Mouse (Mus musculus) layer of hippocampus, adult 18-20 months (tissue): ENCODE data around the gene Pts. TPM values are rescaled to one million over a fixed set of nuclear protein-coding genes. Genes with fewer than 3 reads are reported as not detected.
A peak's percentile ranks its signal among the peaks of the same experiment; 100 is the strongest.

Experiments
- DNase-seq, 2 experiments: peaks; one replicate each; pipeline ENCODE4 v3.0.0; 2022; ENCODE audit warnings: low spot score in 2 of 2
- long read RNA-seq: library from polyadenylated mRNA; stranded (forward); transcript quantifications from one replicate; pipeline ENCODE4 v2.0.0, GENCODE M21; 2021
- total RNA-seq, 2 experiments: library from RNA; stranded (reverse); gene quantifications; 2 replicates each; pipeline ENCODE4 v1.2.3; 2021

The Pts gene
- total RNA-seq = 10 to 100 TPM; 30.7 to 36.7 TPM
- long read RNA-seq, full-length matches to known transcripts = 16 of 22 reads
- long read RNA-seq, partial matches to known transcripts = 0 of 22 reads
- long read RNA-seq, other reads (novel, unspliced or antisense) = 6 of 22 reads

GRCm38 (mm10) chr9:50528293-50528892, at the start of gene Pts:
Pts (minus strand) TSS chr9:50528724.
- peak; percentile 96 to 97 for DNase-seq

- no peak for DNase-seq
Observed at GRCm38 (mm10) chr9:50569599-50570525, 41.3 kb upstream of the Pts start.

- no peak for DNase-seq
Observed at GRCm38 (mm10) chr9:50567881-50568280, 39.4 kb upstream of the Pts start.

GRCm38 (mm10) chr9:50567372-50567771, 38.8 kb upstream of the Pts start:
- no peak for DNase-seq

- no peak for DNase-seq
Observed at GRCm38 (mm10) chr9:50565940-50566339, 37.4 kb upstream of the Pts start.

- DNase-seq = no peak
Observed at GRCm38 (mm10) chr9:50565173-50565572, 36.6 kb upstream of the Pts start.

GRCm38 (mm10) chr9:50561918-50562360, 33.4 kb upstream of the Pts start:
- no peak for DNase-seq

- DNase-seq = no peak
Observed at GRCm38 (mm10) chr9:50561145-50561917, 32.8 kb upstream of the Pts start, which contains the start of gene Tex12. Tex12 (minus strand) TSS chr9:50561325.

GRCm38 (mm10) chr9:50555094-50555446, 26.5 kb upstream of the Pts start, which contains the start of gene Bco2:
Bco2 (minus strand) TSS chr9:50555181.
- DNase-seq = no peak

GRCm38 (mm10) chr9:50554241-50555093, 25.9 kb upstream of the Pts start, which contains the start of gene Il18:
Il18 (plus strand) TSS chr9:50554827.
- DNase-seq = peak; percentile 73 to 86

GRCm38 (mm10) chr9:50553547-50553946, 25.0 kb upstream of the Pts start:
- DNase-seq = no peak

- no peak for DNase-seq
Observed at GRCm38 (mm10) chr9:50552206-50552605, 23.7 kb upstream of the Pts start.

GRCm38 (mm10) chr9:50548936-50549335, 20.4 kb upstream of the Pts start:
- no peak for DNase-seq

- DNase-seq = no peak
Observed at GRCm38 (mm10) chr9:50547859-50548478, 19.4 kb upstream of the Pts start.

- no peak for DNase-seq
Observed at GRCm38 (mm10) chr9:50542401-50542800, 13.9 kb upstream of the Pts start.

GRCm38 (mm10) chr9:50540170-50540569, 11.6 kb upstream of the Pts start:
- no peak for DNase-seq

- no peak for DNase-seq
Observed at GRCm38 (mm10) chr9:50537295-50537694, 8.8 kb upstream of the Pts start.

GRCm38 (mm10) chr9:50536603-50537135, 8.1 kb upstream of the Pts start:
- DNase-seq = no peak

GRCm38 (mm10) chr9:50535930-50536329, 7.4 kb upstream of the Pts start:
- no peak for DNase-seq

- no peak for DNase-seq
Observed at GRCm38 (mm10) chr9:50533791-50534190, 5.3 kb upstream of the Pts start.
